Mouse (Mus musculus): ENCODE measurements at regions not wholly inside any gene's neighbourhood (a gene's known extent, or its start where the extent isn't known, plus 50 kb on each side); places are given as distances from the start of the nearest gene placed in this dataset.

DNA sequence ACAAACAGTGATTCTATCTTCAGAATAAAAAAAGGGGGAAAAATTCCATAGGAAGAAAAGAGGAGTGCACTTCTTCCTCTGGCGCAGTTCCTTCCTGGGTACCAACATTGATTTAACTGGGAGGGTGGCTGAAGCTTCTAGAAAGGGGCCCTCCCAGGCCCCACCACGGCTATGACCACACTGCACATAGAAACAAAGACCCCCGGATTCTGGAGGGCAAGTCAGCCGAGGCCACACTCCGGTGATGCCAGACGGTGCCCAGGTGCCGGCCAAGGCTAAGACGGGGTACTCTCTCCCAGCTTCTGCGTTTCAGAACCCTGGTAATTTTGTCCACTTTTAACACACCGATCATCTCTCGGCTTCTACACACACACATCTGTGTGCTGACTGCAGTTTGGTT is 435.8 kb downstream of the Zfp536 start:
- no peaks in the 10 kb centered on the region; a peak in 1 of 4 replicates for H3K4me1 ChIP-seq (ENCODE audit: control insufficient read depth in 2 of 2, insufficient read depth in 2 of 2, low read length in 2 of 2, poor library complexity in 1 of 2)
- no peak overlapping the region for H3K9ac ChIP-seq (ENCODE audit: insufficient read depth, low read depth, low read length, poor library complexity, severe bottlenecking)
- no peak overlapping the region for H3K27ac ChIP-seq (ENCODE audit: insufficient read depth, low read depth, low read length, poor library complexity, severe bottlenecking)

DNA sequence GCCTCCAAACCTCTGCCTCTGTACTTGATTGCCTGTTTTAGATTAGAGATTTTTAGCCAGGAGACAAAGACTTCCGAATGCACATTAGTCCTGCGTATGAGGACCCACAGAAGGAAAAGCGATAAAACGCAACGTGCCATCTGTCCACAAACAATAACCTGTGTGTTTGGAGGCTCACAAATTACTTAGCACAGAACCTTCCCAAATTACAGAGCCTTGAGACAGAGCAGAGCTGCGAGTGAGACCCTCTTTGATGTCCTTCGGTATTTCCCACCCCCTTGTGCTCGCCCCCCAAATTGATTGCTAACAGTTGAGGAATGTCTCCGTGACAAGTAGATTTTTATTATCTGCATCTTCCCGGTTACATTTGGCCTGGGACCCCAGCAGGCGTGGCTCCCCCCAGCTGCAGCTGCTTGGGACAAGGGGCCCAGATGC is 435.4 kb downstream of the Zfp536 start:
- TF ChIP-seq MAFK (IDR thresholded peaks at IDR 0.05; ENCODE audit: insufficient read depth, low read depth, low read length) (no peak), ZNF384 (IDR thresholded peaks at IDR 0.05; ENCODE audit: low read depth, low read length) (no peak), HCFC1 (IDR thresholded peaks at IDR 0.05; ENCODE audit: borderline replicate concordance, insufficient read depth, low read length) (no peak), CHD2 (IDR thresholded peaks at IDR 0.05; ENCODE audit: low read depth, low read length) (no peak), ZC3H11A (IDR thresholded peaks at IDR 0.05; ENCODE audit: borderline replicate concordance, low read depth, low read length) (no peak)
- Histone ChIP-seq H3K9me3 (ENCODE audit: control insufficient read depth, insufficient read depth, low read depth, low read length) (no peaks in the 10 kb centered on the region), H3K4me1 (ENCODE audit: control insufficient read depth in 2 of 2, insufficient read depth in 2 of 2, low read length in 2 of 2, poor library complexity in 1 of 2) (no peaks in the 10 kb centered on the region; a peak in 1 of 4 replicates), H3K27ac (ENCODE audit: insufficient read depth, low read depth, low read length, poor library complexity, severe bottlenecking) (no peak overlapping the region), H3K36me3 (ENCODE audit: control insufficient read depth, insufficient read depth, low read length, poor library complexity, severe bottlenecking) (no peaks in the 10 kb centered on the region), H3K4me3 (ENCODE audit: insufficient read depth in 1 of 2, low read depth in 1 of 2, low read length in 2 of 2, poor library complexity in 1 of 2, severe bottlenecking in 1 of 2) (no peak overlapping the region), H3K9ac (ENCODE audit: insufficient read depth, low read depth, low read length, poor library complexity, severe bottlenecking) (no peak overlapping the region)
- DNase-seq (ENCODE audit: low read depth, low spot score), result no peak
- in situ Hi-C loops (cut with MboI; ENCODE audit: low sequenced_read_pairs in 2 of 2, unreplicated experiment in 2 of 2), result loop anchor here in 1 of 2 experiments (25.0 kb wide), 1 partner anchor 751 kb away; no protein-coding TSS in a partner anchor

More for the DNA sequence above, 435.8 kb downstream of the Zfp536 start:
- no peak for TF ChIP-seq CHD2 (IDR thresholded peaks at IDR 0.05; ENCODE audit: low read depth, low read length)
- no peak for TF ChIP-seq HCFC1 (IDR thresholded peaks at IDR 0.05; ENCODE audit: borderline replicate concordance, insufficient read depth, low read length)
- TF ChIP-seq ZNF384 (IDR thresholded peaks at IDR 0.05; ENCODE audit: low read depth, low read length), result no peak
- TF ChIP-seq ZC3H11A (IDR thresholded peaks at IDR 0.05; ENCODE audit: borderline replicate concordance, low read depth, low read length), result no peak
- TF ChIP-seq MAFK (IDR thresholded peaks at IDR 0.05; ENCODE audit: insufficient read depth, low read depth, low read length), result no peak
- Histone ChIP-seq H3K36me3 (ENCODE audit: control insufficient read depth, insufficient read depth, low read length, poor library complexity, severe bottlenecking) (no peaks in the 10 kb centered on the region), H3K4me3 (ENCODE audit: insufficient read depth in 1 of 2, low read depth in 1 of 2, low read length in 2 of 2, poor library complexity in 1 of 2, severe bottlenecking in 1 of 2) (no peak overlapping the region), H3K9me3 (ENCODE audit: control insufficient read depth, insufficient read depth, low read depth, low read length) (no peaks in the 10 kb centered on the region)
- DNase-seq (ENCODE audit: low read depth, low spot score), result no peak
- in situ Hi-C loops (cut with MboI; ENCODE audit: low sequenced_read_pairs in 2 of 2, unreplicated experiment in 2 of 2), result loop anchor here in 1 of 2 experiments (25.0 kb wide), 1 partner anchor 750 kb away; no protein-coding TSS in a partner anchor

- no peak for TF ChIP-seq ZC3H11A (IDR thresholded peaks at IDR 0.05; ENCODE audit: borderline replicate concordance, low read depth, low read length)
- TF ChIP-seq HCFC1 (IDR thresholded peaks at IDR 0.05; ENCODE audit: borderline replicate concordance, insufficient read depth, low read length), result no peak
- no peak for TF ChIP-seq MAFK (IDR thresholded peaks at IDR 0.05; ENCODE audit: insufficient read depth, low read depth, low read length)
- no peak for TF ChIP-seq CHD2 (IDR thresholded peaks at IDR 0.05; ENCODE audit: low read depth, low read length)
- no peak for TF ChIP-seq ZNF384 (IDR thresholded peaks at IDR 0.05; ENCODE audit: low read depth, low read length)
- Histone ChIP-seq H3K4me3 (ENCODE audit: insufficient read depth in 1 of 2, low read depth in 1 of 2, low read length in 2 of 2, poor library complexity in 1 of 2, severe bottlenecking in 1 of 2) (no peak overlapping the region), H3K9ac (ENCODE audit: insufficient read depth, low read depth, low read length, poor library complexity, severe bottlenecking) (no peak overlapping the region), H3K9me3 (ENCODE audit: control insufficient read depth, insufficient read depth, low read depth, low read length) (no peaks in the 10 kb centered on the region), H3K27ac (ENCODE audit: insufficient read depth, low read depth, low read length, poor library complexity, severe bottlenecking) (no peak overlapping the region), H3K36me3 (ENCODE audit: control insufficient read depth, insufficient read depth, low read length, poor library complexity, severe bottlenecking) (no peaks in the 10 kb centered on the region), H3K4me1 (ENCODE audit: control insufficient read depth in 2 of 2, insufficient read depth in 2 of 2, low read length in 2 of 2, poor library complexity in 1 of 2) (no peaks in the 10 kb centered on the region)
- no peak for DNase-seq (ENCODE audit: low read depth, low spot score)
- in situ Hi-C loops (cut with MboI; ENCODE audit: low sequenced_read_pairs in 2 of 2, unreplicated experiment in 2 of 2), result loop anchor here in 1 of 2 experiments (25.0 kb wide), 1 partner anchor 755 kb away; no protein-coding TSS in a partner anchor
Observed at GRCm38 (mm10) chr7:37342613-37343012, 430.8 kb downstream of the Zfp536 start.

DNA sequence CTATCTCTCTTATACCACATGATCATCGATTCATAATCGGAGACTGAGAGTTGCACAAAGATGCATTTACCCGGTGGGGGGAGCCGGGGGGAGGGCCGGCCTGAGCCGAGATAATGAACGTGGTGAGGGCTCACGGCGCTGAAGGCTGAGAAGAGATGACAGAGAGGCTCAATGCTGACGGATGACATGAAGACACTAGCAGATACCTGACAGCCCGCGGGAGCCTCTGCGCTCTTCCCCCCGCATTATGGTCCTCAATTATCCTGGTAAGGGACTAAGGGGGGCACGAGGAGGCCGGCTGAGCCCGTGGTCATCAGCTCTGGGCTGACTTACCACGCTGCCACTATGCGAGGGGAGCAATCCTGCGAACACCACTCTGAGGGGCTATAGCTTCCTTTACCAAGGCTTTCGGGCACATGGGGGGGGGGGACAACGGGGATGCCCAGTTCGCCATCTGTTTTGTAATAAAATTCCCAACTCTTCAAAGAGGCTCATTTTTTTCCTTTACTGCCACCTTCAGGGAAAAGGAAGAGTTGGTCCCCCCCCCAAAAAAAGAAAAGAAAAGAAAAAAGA is 430.3 kb downstream of the Zfp536 start:
- no peak for TF ChIP-seq HCFC1 (IDR thresholded peaks at IDR 0.05; ENCODE audit: borderline replicate concordance, insufficient read depth, low read length)
- TF ChIP-seq CHD2 (IDR thresholded peaks at IDR 0.05; ENCODE audit: low read depth, low read length), result no peak
- TF ChIP-seq ZNF384 (IDR thresholded peaks at IDR 0.05; ENCODE audit: low read depth, low read length), result no peak
- no peak for DNase-seq (ENCODE audit: low read depth, low spot score)
- Histone ChIP-seq H3K36me3 (ENCODE audit: control insufficient read depth, insufficient read depth, low read length, poor library complexity, severe bottlenecking) (no peaks in the 10 kb centered on the region), H3K9me3 (ENCODE audit: control insufficient read depth, insufficient read depth, low read depth, low read length) (no peaks in the 10 kb centered on the region), H3K27ac (ENCODE audit: insufficient read depth, low read depth, low read length, poor library complexity, severe bottlenecking) (no peak overlapping the region), H3K4me3 (ENCODE audit: insufficient read depth in 1 of 2, low read depth in 1 of 2, low read length in 2 of 2, poor library complexity in 1 of 2, severe bottlenecking in 1 of 2) (no peak overlapping the region), H3K4me1 (ENCODE audit: control insufficient read depth in 2 of 2, insufficient read depth in 2 of 2, low read length in 2 of 2, poor library complexity in 1 of 2) (no peaks in the 10 kb centered on the region), H3K9ac (ENCODE audit: insufficient read depth, low read depth, low read length, poor library complexity, severe bottlenecking) (no peak overlapping the region)
- in situ Hi-C loops (cut with MboI; ENCODE audit: low sequenced_read_pairs in 2 of 2, unreplicated experiment in 2 of 2), result loop anchor here in 1 of 2 experiments (25.0 kb wide), 1 partner anchor 756 kb away; no protein-coding TSS in a partner anchor
